ENCODE assay signal across 11 mouse cellular contexts in genomic region chr7:25398610-25399009, GRCm38 (mm10). TPM values are rescaled to one million over a fixed set of nuclear protein-coding genes. Genes with fewer than 3 reads are reported as not detected.
DNase-seq lines count a peak whose midpoint lies in the region; ATAC-seq lines count a peak whose summit lies in the region.
"Had no signal": no experiment of that assay in that cellular context is flagged by ENCODE, and none has a peak within 500 bp of the region (broad histone marks: within the 10 kb centered on the region; RNA-seq: fewer than 3 reads in every experiment).

Lipe (minus strand) TSS chr7:25398710.

- no peaks in the 10 kb centered on the region for H3K9me3 ChIP-seq in liver, embryonic 11.5 days (ENCODE audit: control insufficient read depth, low read length)
- H3K9me3 ChIP-seq: stomach, embryonic 15.5 days had no signal

- intact Hi-C loops in heart, postnatal 14 days (cut with DNase I), result loop anchor here (5.0 kb wide), 1 partner anchor 156 kb away; no protein-coding TSS in a partner anchor

- ATAC-seq in CD4-positive, CD25-positive, alpha-beta regulatory T cell, adult 4 months, result no peak
- ATAC-seq in liver, embryonic 11.5 days (replicated peaks; ENCODE audit: low FRiP score), result no peak

- no peak within 1 kb of the TSS for H3K4me2 ChIP-seq in liver, embryonic 11.5 days
- H3K4me2 ChIP-seq: stomach, embryonic 15.5 days had no signal

- H3K36me3 ChIP-seq in liver, embryonic 11.5 days (ENCODE audit: control insufficient read depth, insufficient read depth, low read length), result no peaks in the 10 kb centered on the region
- H3K36me3 ChIP-seq: stomach, embryonic 15.5 days had no signal

- WGBS in liver, embryonic 11.5 days, result 82% methylated on average over 1 of the region's 1 CpGs

- no peak for DNase-seq in heart, adult 18-20 months
- no peak for DNase-seq in heart, adult 9 months (ENCODE audit: low spot score in 2 of 2)
- no peak for DNase-seq in adrenal gland, postnatal 4 days (ENCODE audit: low spot score in 2 of 2)
- no peak for DNase-seq in heart, postnatal 14 days
- DNase-seq in layer of hippocampus, postnatal 10 days (ENCODE audit: low spot score in 2 of 2), result no peak
- no peak for DNase-seq in spleen, postnatal 14 days (ENCODE audit: low spot score in 2 of 2)
- no peak for DNase-seq in liver, embryonic 11.5 days (ENCODE audit: low spot score)
- DNase-seq: kidney, adult 9 months; lung, postnatal 10 days had no signal

- peaks cover 23% of the 10 kb centered on the region for H3K4me1 ChIP-seq in liver, embryonic 11.5 days (replicated peaks; ENCODE audit: control insufficient read depth, insufficient read depth, low read length)

- no peak within 1 kb of the TSS for H3K27ac ChIP-seq in liver, embryonic 11.5 days (ENCODE audit: low read depth, low read length)
- H3K27ac ChIP-seq: stomach, embryonic 15.5 days had no signal

- no peaks in the 10 kb centered on the region for H3K27me3 ChIP-seq in liver, embryonic 11.5 days (replicated peaks; ENCODE audit: control insufficient read depth, insufficient read depth, low read length)
- H3K27me3 ChIP-seq: stomach, embryonic 15.5 days had no signal

- H3K4me3 ChIP-seq in liver, embryonic 11.5 days (ENCODE audit: low read depth, low read length), result no peak within 1 kb of the TSS
- H3K4me3 ChIP-seq: stomach, embryonic 15.5 days had no signal

- no peak within 1 kb of the TSS for H3K9ac ChIP-seq in liver, embryonic 11.5 days (ENCODE audit: low read depth, low read length)
- H3K9ac ChIP-seq: stomach, embryonic 15.5 days had no signal

RNA-seq across cellular contexts. Expression of gene Lipe, which starts in this region (rescaled TPM):
- total RNA-seq in heart, adult 18-20 months (2021), result 10 to 100 TPM; 36.8 to 75.1 TPM
- 10 to 100 TPM; 14.2 to 24.4 TPM for polyA plus RNA-seq in CD4-positive, CD25-positive, alpha-beta regulatory T cell, adult 4 months (2017; shearing (Covaris generic))
- total RNA-seq in adrenal gland, postnatal 4 days (2021), result 100 to 1,000 TPM; 139 to 178 TPM
- total RNA-seq in heart, postnatal 14 days (2021), result 10 to 100 TPM; 43.2 to 55.0 TPM
- total RNA-seq in layer of hippocampus, postnatal 10 days (2021), result 1 to 10 TPM; 5.5 to 6.8 TPM
- 2.3 and 2.5 TPM in 2 replicates for polyA plus RNA-seq in liver, embryonic 11.5 days (2014; fragmentation: Nextera tagmentation; extraction: Ambion mirVana)

Comparison
In these comparisons a context has a peak if more than half of its experiments do, and no peak if none do; other contexts are left out.
1. RNA of gene Lipe (total RNA-seq): 139 to 178 TPM in adrenal gland, postnatal 4 days, 36.8 to 75.1 TPM in heart, adult 18-20 months and 43.2 to 55.0 TPM in heart, postnatal 14 days; 5.5 to 6.8 TPM in layer of hippocampus, postnatal 10 days; every median in the first group is over 4 times any median in the second.